Mouse (Mus musculus): ENCODE results near the gene Fbrs.

GRCm38 (mm10) chr7:127435206-127435605 is 43.8 kb upstream of the Fbrs start:
- TF ChIP-seq POLR2A (IDR thresholded peaks at IDR 0.05; ENCODE audit: extremely low read depth, insufficient read depth, low read length) (no peak), CTCF (IDR thresholded peaks at IDR 0.05; ENCODE audit: extremely low read depth, insufficient read depth, low read length) (no peak)

Data from cortical plate, adult 2 months (tissue).